Mouse (Mus musculus) adipocyte (in vitro differentiated cells): ENCODE data around the gene Unc13d.

ENCODE experiments used
- DNase-seq: peaks from one replicate; pipeline ENCODE4 v3.0.0-alpha.2; 2016; ENCODE audit warnings: low spot score

The Unc13d gene

DNA sequence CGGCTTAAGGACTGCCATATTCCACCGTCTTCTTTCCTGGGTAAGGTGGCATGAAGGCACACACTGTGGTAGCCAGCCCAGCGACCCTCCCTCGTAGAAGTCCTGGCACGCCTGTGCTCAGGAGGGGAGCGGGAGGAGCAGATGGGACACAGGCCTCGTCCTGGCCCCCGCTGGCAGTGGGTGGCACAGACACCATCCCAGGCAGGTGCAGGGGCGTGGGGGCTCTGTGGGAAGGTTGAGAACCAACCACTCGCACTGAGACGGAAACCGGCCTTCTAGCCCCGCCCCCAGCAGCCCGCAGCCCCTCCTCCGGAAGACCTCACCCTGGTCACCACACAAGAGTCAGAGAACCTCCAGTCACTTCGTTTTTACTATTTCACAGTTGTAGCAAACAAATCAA, 460 bp upstream of the Unc13d start:
- DNase-seq: no peak

DNA sequence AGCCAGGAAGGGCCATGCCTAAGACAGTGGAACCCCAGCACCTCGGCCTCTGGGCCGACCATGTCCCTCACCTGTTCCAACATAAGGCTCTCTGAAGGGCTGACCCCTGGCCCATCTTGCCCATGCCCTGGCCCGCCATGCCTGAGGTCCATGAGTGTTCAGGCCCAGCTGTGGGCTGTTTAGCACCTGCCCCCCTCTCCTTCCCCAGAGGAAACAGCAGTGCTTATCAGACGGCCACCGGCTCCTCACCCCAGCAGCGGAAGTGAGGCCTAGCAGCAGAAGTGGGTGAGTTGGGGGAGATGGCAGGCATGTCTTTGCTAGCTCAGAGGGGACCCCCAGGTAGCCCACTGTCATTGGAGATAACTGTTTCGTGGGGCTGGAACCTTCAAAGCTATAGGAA, 925 bp downstream of the Unc13d start:
- DNase-seq: no peak

DNA sequence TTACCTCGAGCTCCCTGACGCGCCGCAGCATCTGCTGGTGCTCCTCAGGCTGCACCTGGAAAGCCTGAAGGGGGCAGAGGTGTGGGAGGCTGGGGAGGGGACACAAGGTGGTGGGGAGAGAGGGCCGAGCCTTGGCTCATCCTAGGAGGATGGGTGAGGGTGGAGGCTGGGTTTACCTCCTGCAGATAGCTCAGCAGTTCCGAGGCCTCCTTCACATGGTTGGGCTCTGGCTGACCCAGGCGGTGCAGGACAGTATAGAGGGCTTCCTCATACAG, 1.6 kb downstream of the Unc13d start:
- DNase-seq: no peak

DNA sequence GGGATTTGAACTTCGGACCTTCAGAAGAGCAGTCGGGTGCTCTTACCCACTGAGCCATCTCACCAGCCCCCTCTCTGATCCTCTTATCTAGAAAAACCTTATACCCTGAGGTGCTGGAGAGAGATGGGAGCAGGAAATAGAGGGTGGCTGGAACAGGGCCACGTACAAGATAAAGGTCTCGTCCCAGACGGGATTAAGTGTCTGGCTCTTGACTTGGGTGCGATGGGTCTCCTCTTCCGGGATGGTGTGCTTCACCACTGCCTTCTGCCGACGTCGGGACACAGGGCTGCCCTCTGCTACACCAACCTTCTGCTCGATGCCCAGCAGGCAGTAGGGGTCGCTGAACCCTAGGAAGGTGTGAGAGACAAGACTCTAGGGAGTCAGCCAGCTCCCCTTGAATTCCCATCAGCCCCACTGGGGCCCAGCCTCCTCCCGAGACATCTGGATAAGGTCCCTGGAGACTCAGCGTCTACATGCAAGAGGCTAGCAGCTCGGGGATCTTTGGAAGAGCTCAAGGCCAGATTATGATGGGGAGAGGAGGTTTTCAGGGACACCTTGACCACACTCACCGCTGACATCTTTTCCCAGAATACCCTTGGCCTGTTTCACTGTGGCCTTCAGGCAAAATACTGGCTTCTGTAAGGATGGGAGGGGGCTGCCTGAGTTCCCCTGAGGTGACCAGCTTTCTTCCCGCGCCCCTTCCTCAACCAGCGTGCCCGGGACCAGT, 2.1 kb downstream of the Unc13d start:
- DNase-seq: no peak

DNA sequence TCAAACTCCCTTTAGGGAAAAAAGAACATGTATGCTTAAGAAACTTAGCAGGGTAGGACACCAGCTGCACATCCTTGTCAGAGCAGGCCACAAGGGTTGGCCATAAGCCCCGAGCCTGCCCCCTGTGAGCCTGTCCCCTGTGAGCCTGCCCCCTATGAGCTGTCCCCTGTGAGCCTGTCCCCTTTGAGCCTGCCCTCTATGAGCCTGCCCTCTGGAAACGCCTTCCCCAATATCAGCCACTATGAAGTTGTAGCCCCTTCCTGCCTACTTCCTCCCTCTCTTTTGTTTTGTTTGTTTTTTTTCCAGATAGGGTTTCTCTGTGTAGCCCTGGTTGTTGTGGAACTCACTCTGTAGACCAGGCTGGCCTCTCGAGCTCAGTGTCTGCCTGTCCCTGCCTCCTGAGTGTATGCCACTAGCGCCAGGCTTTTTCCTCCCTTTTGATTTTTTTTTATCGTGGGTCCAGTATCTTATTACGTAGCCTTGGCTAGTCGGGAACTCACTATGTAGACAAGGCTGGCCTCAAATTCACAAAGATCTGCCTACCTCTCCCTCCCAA, 3.2 kb downstream of the Unc13d start:
- no peak for DNase-seq

DNA sequence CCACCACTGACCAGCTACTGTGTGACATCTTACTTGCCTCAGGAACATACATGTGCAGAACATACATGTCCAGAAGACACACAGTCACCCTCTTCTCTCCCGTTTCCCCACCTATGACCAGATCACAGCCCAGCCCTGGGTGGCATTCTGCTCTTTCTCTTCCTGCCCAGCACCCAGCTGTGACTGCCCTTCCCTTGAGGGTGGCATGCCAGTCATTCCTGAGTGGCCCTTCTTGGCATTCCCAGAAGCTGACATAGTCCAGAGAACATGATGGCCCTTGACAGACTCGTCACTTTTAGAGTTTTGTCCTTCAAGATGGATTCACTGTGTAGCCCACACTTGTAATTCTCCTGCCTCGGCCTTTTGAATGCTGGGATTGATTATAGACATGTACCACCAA, 5.2 kb downstream of the Unc13d start:
- DNase-seq: no peak

DNA sequence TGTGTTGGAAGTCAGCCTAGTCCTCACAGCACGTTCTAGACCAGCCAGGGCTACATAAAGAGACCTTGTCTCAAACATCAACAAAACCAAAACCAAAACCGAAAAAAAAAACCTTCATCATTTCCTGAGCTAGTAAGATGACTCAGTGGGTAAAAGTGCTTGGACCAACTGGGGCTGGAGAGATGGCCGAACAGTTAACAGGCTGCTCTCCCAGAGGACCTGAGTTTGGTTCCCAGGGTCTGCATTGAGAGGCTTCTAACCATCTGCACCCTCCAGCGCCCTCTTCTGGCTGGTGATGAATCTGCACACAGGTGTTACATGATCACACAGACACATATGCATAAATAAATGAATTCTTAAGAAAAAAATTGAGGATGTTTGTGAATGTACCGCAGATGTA, 6.3 kb downstream of the Unc13d start:
- peak; percentile 37 for DNase-seq

DNA sequence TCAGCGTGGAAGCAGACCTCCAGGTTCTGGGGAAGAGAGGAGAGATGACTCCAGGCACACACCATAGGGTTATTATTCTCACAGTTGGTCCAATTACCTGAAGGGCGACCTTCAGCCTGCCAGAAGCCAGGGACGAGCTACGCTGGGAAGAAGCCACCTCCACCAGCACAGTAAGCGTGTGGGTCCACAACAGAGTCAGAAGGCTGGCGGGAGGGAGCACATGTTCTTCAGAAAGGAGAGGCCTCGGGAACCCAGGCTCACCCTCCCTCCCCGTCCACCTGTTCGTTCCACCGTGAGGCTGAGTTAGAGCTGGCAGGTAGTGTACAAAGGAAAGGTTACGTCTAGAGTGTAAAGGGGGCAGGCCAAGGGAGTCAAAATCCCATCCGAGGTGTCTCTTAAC, 12.4 kb downstream of the Unc13d start:
- no peak for DNase-seq

DNA sequence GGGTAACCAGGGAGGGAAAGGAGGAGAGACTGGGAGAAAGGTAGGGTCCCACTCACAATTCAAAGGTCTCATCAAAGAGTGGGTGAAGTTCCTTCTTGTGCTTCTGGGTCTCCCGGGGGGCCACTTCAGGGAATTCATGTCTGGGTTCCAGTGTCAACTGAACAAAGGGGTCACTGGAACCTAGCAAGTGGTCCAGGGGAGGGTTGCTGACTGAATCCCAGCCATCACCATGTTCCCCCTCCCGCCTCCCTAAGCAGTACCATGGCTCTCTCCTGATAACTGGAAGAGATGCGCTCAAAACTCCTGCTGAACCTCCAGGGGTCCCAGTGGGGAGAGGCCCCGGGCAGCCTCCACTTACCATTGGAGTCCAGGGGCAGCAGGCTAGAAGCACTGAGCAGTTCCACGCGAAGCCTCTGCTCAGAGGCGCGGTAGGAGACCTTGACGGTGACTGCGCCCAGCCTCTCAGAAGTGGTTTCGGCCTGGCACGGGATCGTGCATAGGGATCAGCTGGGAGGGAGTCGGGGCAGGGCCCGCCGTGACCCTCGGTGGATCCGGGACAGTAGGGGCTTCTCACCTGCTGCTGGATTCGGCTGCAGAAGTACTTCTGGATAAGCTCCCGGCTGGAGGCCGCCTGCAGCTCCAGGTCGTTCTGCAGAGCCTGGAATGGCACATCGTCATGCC, 13.4 kb downstream of the Unc13d start:
- no peak for DNase-seq

DNA sequence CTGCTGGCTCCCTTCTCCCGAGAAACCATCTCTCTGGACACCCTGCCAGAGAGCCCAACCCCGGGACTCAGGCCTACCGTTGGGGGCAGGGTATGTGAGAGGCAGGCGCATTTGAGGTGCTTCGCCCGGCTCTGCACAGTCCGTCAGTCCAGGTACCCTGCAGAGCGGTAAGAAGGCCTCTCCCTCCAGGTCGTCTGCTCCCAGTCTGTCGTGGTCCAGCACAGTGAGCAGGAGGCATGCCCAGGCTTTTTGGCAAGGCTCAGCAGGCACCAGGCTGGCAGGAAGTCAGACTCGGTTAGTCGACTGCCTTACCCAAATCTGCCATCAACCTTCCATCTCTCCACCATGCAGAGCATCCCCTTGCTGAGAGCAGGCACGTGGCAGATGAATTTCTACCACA, 14.2 kb downstream of the Unc13d start:
- DNase-seq: no peak

DNA sequence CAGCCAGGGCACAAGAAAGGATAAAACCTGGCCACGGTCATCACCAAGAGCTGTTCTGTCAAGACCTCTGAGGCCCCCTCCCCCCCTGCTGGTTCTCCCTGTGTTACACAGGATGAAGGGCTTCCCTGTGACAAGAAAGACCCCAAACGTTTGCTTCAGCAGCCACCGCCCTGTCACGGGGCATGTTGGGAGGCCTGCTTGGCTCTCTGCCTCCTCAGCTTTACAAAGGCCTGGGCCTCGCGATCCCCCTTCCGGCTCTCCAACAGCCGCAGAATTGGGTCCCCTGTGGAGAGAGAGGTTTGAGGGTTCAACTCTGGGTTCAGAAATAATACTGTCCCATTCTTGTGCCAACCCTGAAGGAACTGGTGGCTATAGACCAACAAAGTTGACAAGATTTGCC, 15.2 kb downstream of the Unc13d start:
- DNase-seq: no peak

DNA sequence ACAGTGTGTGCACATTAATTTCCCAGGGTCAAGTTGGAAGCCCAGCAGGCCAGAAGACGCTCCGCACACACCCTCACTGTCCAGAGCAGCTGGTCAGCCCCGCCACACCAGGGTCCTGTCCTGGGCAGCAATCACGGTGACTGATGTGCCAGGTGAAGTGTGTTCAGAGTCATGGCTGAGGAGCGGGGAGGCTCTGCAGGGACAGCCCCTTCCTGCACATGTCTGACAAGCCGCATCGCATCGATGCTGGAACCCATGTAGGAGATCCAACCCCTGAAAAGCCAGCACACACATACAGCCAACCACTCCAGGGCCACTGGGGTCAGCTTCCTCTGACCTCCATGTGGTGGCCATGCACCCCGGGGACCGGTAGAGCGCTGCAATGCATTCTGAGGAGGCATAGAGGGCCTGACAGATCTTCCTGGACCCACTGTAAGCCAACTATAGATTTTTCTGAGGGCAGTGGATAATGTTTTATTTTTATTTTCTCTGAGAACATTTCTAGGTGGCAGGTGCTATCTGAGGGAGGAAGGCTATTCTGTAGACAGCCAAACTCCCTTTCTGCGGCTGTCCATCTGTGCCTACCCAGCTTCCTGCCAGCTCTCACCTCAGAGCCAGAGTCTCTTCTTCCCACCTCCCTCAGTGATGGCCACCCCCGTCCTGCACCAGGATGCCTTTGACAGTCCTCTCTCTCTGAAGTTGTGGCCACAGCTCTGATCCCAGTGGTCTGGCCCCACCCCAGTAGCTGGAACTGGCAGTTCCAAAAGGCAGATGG, 15.9 kb downstream of the Unc13d start:
- no peak for DNase-seq

DNA sequence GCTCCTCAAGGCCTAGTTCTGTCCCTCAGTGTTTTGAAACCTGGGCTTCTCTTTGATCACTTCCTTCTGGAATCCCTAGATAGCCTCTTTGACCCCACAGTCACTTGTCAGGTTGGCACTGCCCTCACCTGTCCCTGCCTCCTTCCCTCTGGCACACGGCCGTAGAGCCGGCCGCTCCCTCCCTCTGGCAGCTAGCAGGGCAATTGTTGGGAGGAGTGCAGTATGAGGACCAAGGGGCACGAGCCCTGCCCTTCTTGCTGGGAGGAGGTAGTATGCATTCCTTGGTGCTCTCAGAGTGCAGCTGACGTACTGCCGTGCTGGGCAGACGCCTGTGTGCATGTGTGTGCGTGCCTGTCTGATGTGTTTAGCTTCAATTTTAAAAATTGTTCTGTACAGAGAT, 17.2 kb downstream of the Unc13d start:
- no peak for DNase-seq

DNA sequence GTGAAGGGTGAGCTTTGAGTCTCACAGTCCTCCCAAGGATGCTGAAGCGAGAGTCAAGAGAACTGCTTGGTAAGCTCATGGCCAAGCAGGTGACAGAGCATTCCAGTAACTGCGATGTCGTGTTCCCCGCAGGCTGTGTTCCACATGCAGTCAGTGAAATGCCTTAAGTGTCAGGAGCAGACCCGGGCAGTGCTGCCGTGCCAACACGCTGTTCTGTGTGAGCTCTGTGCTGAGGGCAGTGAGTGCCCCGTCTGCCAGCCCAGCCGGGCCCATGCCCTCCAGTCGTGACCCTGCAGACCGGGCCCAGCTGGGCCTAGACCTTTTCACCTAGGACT, 18.1 kb downstream of the Unc13d start:
- DNase-seq: no peak

DNA sequence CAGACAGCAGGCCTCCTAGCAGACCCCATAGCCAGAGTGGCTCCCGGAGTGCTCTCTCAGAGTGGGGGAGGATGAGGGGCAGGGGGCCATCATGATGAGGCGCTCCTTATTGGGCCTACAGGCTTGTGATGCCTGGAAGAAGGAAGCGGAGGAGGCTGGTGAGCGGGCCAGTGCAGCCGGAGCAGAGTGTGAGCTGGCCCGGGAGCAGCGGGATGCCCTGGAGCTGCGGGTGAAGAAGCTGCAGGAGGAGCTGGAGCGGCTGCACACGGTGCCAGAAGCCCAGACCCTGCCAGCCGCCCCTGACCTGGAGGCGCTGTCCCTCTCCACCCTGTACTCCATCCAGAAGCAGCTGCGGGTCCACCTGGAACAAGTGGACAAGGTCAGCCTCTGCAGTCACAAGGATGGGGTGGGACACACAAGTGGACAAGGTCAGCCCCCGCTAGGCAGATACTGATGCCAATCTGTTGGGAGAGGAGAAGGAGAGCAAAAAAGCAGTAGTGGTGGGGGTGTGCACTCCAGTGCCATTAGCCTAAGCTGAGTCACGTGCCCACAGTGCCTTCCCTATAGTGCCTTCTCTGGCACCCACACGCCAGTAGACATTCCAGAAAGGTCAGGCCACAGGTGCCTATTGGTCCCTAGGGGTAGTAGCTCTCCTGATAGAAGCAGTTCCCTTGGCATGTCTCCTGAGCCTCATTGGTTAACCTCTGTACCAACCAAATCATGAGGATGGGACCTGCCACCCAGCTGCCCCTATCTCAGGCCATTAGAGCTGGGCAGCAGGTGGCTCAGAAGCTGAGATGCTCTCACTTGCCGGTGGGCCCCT, 18.7 kb downstream of the Unc13d start:
- DNase-seq: no peak

DNA sequence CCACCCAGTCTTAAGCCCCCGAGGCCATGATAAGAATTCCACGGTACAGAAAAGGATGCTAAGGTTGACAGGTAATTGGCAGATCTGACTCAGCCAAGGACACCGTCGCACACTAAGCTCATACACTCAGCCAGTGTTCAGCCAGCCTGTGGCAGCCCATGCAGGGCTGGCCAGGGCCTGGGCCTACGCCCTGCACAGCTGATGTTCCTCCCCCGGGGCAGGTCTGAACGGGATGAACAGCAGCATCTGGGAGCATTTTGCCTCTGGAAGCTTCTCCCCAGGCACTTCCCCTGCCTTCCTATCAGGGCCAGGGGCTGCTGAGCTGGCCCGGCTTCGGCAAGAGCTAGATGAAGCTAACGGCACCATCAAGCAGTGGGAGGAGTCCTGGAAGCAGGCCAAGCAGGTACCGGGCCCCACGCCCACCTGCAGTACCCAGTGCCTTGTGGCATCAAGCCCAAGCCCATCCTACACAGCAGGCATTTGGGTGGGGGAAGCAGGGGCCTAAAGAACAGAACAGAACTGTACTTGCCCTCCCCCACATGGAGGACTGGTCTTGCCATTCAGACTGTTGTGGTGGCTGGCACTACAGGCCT, 19.6 kb downstream of the Unc13d start:
- DNase-seq: no peak

DNA sequence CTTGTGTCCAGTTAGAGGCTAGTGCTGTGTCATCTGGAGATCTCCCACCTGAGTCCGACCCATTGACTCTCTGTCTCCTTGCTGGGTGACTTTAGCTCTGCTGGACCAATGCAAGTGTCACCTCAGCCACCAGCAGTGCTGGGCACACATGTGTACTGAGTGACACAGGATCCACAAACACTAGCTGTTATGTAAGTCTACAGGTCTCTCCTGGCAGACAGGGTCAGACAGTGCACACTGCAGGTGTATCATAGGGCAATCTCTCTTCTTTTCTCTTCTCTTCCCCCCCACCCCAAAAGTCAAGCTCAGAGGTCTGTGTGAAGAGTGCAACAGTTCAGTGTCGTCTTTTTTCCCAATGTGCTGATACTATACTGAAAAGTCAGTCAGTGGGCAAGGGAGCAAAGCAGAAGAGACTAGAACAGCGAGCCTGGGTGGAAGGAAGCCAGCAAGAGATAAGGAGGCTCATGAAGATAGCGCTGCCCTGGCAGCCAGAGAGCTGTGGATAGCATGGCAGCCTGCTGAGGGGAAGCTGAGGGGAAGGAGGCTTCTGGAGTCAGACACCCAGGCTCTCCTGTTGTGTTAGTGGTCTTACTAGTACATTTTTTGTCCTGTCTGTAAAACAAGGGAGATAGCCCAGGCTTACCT, 20.4 kb downstream of the Unc13d start:
- no peak for DNase-seq

DNA sequence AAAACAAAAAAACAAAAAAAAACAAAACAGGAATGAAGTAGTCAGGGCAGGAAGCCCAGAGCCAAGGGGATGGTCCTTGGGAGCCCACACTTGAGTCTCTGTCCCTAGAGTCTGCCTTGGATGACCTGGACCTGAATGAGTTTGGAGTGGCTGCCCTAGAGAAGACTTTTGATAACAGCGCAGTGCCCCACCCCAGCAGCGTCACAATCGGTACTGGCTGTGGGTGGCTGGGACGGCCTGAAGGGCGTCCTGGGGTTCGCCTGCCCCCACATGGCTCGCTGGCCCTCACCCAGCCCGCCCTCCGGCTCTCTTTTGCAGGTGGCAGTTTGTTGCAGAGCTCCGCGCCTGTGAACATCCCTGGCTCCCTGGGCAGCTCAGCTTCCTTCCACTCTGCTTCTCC, 21.9 kb downstream of the Unc13d start:
- DNase-seq: no peak

DNA sequence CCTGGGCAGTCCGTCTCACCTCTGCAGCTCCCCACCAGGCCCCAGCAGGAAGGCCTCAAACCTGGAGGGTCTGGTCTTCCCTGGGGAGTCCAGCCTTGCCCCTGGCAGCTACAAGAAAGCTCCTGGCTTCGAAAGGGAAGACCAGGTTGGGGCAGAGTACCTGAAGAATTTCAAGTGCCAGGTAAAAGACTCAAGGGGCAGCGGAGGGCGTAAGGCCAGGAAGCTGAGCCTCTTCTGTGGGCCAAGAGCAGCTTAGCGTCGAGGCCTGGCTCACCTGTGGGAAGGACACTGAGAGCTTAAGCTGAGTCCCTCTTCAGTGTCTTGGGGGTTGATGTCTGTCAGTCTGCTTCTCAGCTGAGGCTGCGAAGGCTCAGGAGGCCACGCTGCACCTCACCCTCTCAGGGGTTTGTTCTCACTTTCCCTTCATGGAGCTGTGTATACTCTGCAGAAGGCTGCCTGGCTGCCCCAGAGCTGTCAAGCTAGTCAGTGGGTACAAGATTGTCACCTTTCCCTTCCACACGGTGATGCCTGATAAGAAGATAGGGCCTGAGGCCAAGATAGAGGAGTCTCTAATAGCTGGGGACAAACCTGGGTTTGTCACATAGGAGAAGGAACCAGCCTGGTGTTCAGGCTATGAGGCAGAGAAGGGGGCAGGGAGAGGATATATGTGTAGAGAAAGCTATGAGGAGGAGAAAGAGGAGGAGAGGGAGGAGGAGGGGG, 24.1 kb downstream of the Unc13d start:
- DNase-seq: no peak

DNA sequence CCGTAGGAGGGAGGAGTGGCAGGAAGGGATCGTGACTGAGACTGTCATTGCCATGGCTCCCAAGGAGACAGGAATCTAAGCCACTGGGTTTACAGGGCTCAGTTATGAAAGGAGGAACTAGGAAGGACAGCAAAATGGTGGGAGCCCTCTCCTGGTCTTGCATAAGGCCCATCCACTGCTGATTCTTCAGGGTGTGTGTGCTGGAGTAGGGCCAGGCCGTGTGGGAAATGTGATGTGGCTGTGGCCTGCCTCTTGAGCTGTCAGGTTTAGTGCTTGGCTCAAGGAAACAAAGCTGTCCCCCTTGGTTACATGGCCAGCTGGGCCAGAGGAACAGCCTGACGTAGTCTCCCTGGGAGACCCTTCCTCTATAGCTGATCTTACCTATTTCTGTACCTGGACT, 27.6 kb downstream of the Unc13d start:
- no peak for DNase-seq

DNA sequence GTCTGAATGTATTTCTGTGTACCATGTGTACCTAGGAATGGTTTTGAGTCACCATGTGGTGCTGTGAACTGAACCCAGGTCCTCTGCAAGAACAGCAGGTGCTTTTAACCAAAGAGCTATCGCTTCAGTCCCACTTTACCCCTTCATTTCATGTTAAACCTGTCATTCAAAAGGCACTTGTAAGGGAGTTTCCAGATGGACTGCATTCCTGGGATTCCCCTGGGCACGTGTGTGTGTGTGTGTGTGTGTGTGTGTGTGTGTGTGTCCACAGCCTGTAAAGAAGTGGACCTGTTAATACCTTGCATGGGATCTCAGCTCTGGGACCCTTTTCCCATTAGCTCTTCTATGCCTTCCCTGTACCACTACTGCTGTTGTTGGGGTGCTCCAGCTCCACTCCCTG, 28.2 kb downstream of the Unc13d start:
- DNase-seq: no peak
